Mouse (Mus musculus): ENCODE measurements at regions not wholly inside any gene's neighbourhood (a gene's known extent, or its start where the extent isn't known, plus 50 kb on each side); places are given as distances from the start of the nearest gene placed in this dataset.

- Histone ChIP-seq H3K4me3 (ENCODE audit: low read depth, low read length) (no peak overlapping the region), H3K9ac (replicated peaks; ENCODE audit: low read depth, low read length) (no peak overlapping the region), H3K36me3 (ENCODE audit: control insufficient read depth, insufficient read depth, low read length) (no peaks in the 10 kb centered on the region), H3K4me2 (replicated peaks; ENCODE audit: low read depth, low read length) (no peak overlapping the region), H3K27me3 (ENCODE audit: control insufficient read depth, insufficient read depth, low read length) (no peaks in the 10 kb centered on the region), H3K27ac (ENCODE audit: low read length) (no peak overlapping the region), H3K4me1 (ENCODE audit: control insufficient read depth, insufficient read depth, low read length) (no peaks in the 10 kb centered on the region), H3K9me3 (ENCODE audit: control insufficient read depth, low read depth, low read length) (no peaks in the 10 kb centered on the region)
- no peak for ATAC-seq (ENCODE audit: insufficient number of reproducible peaks, insufficient read depth, low FRiP score, low read depth)
Measured at GRCm38 (mm10) chr2:138859121-138859520, 602.8 kb downstream of the Btbd3 start.

GRCm38 (mm10) chr2:138896563-138896962, 597.1 kb upstream of the Sptlc3 start:
- H3K4me1 ChIP-seq (ENCODE audit: control insufficient read depth, insufficient read depth, low read length) = no peaks in the 10 kb centered on the region
- no peaks in the 10 kb centered on the region for H3K36me3 ChIP-seq (ENCODE audit: control insufficient read depth, insufficient read depth, low read length)
- 62% methylated on average over 3 of the region's 3 CpGs for WGBS
- H3K4me2 ChIP-seq (replicated peaks; ENCODE audit: low read depth, low read length) = no peak overlapping the region
- H3K27me3 ChIP-seq (ENCODE audit: control insufficient read depth, insufficient read depth, low read length) = no peaks in the 10 kb centered on the region
- no peaks in the 10 kb centered on the region for H3K9me3 ChIP-seq (ENCODE audit: control insufficient read depth, low read depth, low read length)
- H3K9ac ChIP-seq (replicated peaks; ENCODE audit: low read depth, low read length) = no peak overlapping the region
- H3K27ac ChIP-seq (ENCODE audit: low read length) = no peak overlapping the region
- H3K4me3 ChIP-seq (ENCODE audit: low read depth, low read length) = no peak overlapping the region
- ATAC-seq (ENCODE audit: insufficient number of reproducible peaks, insufficient read depth, low FRiP score, low read depth) = no peak

- Histone ChIP-seq H3K27ac (ENCODE audit: low read length) (no peak overlapping the region), H3K9me3 (ENCODE audit: control insufficient read depth, low read depth, low read length) (no peaks in the 10 kb centered on the region), H3K9ac (replicated peaks; ENCODE audit: low read depth, low read length) (no peak overlapping the region), H3K4me3 (ENCODE audit: low read depth, low read length) (no peak overlapping the region), H3K4me1 (ENCODE audit: control insufficient read depth, insufficient read depth, low read length) (no peaks in the 10 kb centered on the region), H3K36me3 (ENCODE audit: control insufficient read depth, insufficient read depth, low read length) (no peaks in the 10 kb centered on the region), H3K4me2 (replicated peaks; ENCODE audit: low read depth, low read length) (no peak overlapping the region), H3K27me3 (ENCODE audit: control insufficient read depth, insufficient read depth, low read length) (no peaks in the 10 kb centered on the region)
- 36% methylated on average over 3 of the region's 3 CpGs for WGBS
- no peak for ATAC-seq (ENCODE audit: insufficient number of reproducible peaks, insufficient read depth, low FRiP score, low read depth)
Measured at GRCm38 (mm10) chr2:138897101-138897500, 596.6 kb upstream of the Sptlc3 start.

DNA sequence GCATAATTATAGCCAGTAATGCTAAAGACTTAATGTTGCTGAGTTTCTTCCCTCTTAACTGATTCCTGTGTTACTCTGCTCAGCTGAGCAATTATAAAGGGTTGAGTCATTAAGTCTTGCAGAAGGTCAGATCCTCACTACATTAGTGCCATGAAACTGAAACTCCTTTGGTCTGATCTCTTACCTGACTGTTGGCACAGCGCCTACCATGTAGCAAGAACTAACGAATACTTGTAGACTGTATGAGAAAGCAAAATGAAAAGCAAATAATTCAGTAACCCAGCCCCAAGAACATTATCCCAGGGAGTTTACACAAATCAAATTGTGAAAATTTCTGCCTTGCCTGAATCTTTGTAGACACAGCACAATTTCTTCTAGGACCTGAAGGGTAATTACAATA, 556.5 kb upstream of the Sptlc3 start:
- no peak overlapping the region for H3K27ac ChIP-seq (ENCODE audit: low read length)
- no peak overlapping the region for H3K9ac ChIP-seq (replicated peaks; ENCODE audit: low read depth, low read length)
- H3K27me3 ChIP-seq (ENCODE audit: control insufficient read depth, insufficient read depth, low read length) = no peaks in the 10 kb centered on the region
- H3K36me3 ChIP-seq (ENCODE audit: control insufficient read depth, insufficient read depth, low read length) = no peaks in the 10 kb centered on the region
- no peak overlapping the region for H3K4me3 ChIP-seq (ENCODE audit: low read depth, low read length)
- ATAC-seq (ENCODE audit: insufficient number of reproducible peaks, insufficient read depth, low FRiP score, low read depth) = no peak
- WGBS = 78% methylated on average over 2 of the region's 2 CpGs
- H3K4me1 ChIP-seq (ENCODE audit: control insufficient read depth, insufficient read depth, low read length) = no peaks in the 10 kb centered on the region
- no peaks in the 10 kb centered on the region for H3K9me3 ChIP-seq (ENCODE audit: control insufficient read depth, low read depth, low read length)
- H3K4me2 ChIP-seq (replicated peaks; ENCODE audit: low read depth, low read length) = no peak overlapping the region

GRCm38 (mm10) chr2:138939367-138939766, 554.3 kb upstream of the Sptlc3 start:
- Histone ChIP-seq H3K27me3 (ENCODE audit: control insufficient read depth, insufficient read depth, low read length) (no peaks in the 10 kb centered on the region), H3K4me2 (replicated peaks; ENCODE audit: low read depth, low read length) (no peak overlapping the region), H3K4me1 (ENCODE audit: control insufficient read depth, insufficient read depth, low read length) (no peaks in the 10 kb centered on the region), H3K36me3 (ENCODE audit: control insufficient read depth, insufficient read depth, low read length) (no peaks in the 10 kb centered on the region), H3K4me3 (ENCODE audit: low read depth, low read length) (no peak overlapping the region), H3K9ac (replicated peaks; ENCODE audit: low read depth, low read length) (no peak overlapping the region), H3K9me3 (ENCODE audit: control insufficient read depth, low read depth, low read length) (no peaks in the 10 kb centered on the region), H3K27ac (ENCODE audit: low read length) (no peak overlapping the region)
- ATAC-seq (ENCODE audit: insufficient number of reproducible peaks, insufficient read depth, low FRiP score, low read depth) = no peak
- 87% methylated on average over 2 of the region's 2 CpGs for WGBS

- no peak overlapping the region for H3K9ac ChIP-seq (replicated peaks; ENCODE audit: low read depth, low read length)
Measured at GRCm38 (mm10) chr2:138966110-138966790, 527.5 kb upstream of the Sptlc3 start.

DNA sequence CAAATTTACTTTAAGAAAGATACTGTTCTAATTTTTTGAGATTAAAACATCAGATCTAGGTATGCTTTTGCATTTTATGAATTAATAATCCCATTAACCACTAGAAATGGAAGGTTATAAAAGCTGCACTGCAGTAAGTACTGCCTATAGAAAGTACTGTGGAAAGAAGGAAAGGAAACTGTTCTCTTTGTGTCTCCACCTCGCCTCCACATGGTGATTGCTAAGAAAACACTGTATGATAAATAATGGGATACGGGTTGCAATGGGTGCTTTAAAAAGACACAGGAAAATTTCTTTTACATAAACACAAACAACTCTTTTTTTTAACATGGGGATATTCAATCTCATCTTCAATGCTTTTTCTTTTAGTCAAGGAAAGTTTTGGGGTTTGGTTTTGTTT, 519.2 kb upstream of the Sptlc3 start:
- Histone ChIP-seq H3K27ac (ENCODE audit: low read length) (no peak overlapping the region), H3K27me3 (ENCODE audit: control insufficient read depth, insufficient read depth, low read length) (no peaks in the 10 kb centered on the region), H3K4me3 (ENCODE audit: low read depth, low read length) (no peak overlapping the region), H3K4me2 (replicated peaks; ENCODE audit: low read depth, low read length) (no peak overlapping the region), H3K9ac (replicated peaks; ENCODE audit: low read depth, low read length) (no peak overlapping the region), H3K36me3 (ENCODE audit: control insufficient read depth, insufficient read depth, low read length) (no peaks in the 10 kb centered on the region), H3K4me1 (ENCODE audit: control insufficient read depth, insufficient read depth, low read length) (no peaks in the 10 kb centered on the region), H3K9me3 (ENCODE audit: control insufficient read depth, low read depth, low read length) (no peaks in the 10 kb centered on the region)
- 25% methylated on average over 2 of the region's 2 CpGs for WGBS
- ATAC-seq (ENCODE audit: insufficient number of reproducible peaks, insufficient read depth, low FRiP score, low read depth) = no peak

More at GRCm38 (mm10) chr2:138966110-138966790, 527.5 kb upstream of the Sptlc3 start:
- Histone ChIP-seq H3K9me3 (ENCODE audit: control insufficient read depth, low read depth, low read length) (no peaks in the 10 kb centered on the region), H3K27ac (ENCODE audit: low read length) (no peak overlapping the region), H3K4me2 (replicated peaks; ENCODE audit: low read depth, low read length) (no peak overlapping the region), H3K4me1 (ENCODE audit: control insufficient read depth, insufficient read depth, low read length) (no peaks in the 10 kb centered on the region), H3K4me3 (ENCODE audit: low read depth, low read length) (no peak overlapping the region), H3K36me3 (ENCODE audit: control insufficient read depth, insufficient read depth, low read length) (no peaks in the 10 kb centered on the region), H3K27me3 (ENCODE audit: control insufficient read depth, insufficient read depth, low read length) (no peaks in the 10 kb centered on the region)
- 35% methylated on average over 3 of the region's 3 CpGs for WGBS
- no peak for ATAC-seq (ENCODE audit: insufficient number of reproducible peaks, insufficient read depth, low FRiP score, low read depth)

DNA sequence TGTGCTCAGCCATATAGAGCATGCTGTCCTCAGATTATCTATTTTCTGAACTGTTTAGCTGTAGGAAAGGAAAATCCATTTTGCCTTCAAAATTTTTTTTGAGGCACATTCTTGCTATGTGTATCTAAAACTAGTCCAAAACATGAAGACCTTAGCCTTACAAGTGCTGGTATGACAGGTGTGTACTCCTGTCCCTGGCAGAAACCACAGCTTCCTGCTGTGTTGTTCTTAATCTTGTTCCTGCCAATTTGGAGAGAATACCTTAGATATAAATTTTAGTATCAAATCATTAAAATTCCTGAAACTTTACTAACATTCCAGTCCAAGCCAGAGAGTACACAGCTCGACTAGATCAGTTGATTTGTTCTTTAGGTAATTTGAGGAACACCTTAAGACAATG, 503.7 kb upstream of the Sptlc3 start:
- WGBS = 37% methylated on average over 1 of the region's 1 CpGs
- no peaks in the 10 kb centered on the region for H3K27me3 ChIP-seq (ENCODE audit: control insufficient read depth, insufficient read depth, low read length)
- no peaks in the 10 kb centered on the region for H3K9me3 ChIP-seq (ENCODE audit: control insufficient read depth, low read depth, low read length)
- H3K27ac ChIP-seq (ENCODE audit: low read length) = no peak overlapping the region
- ATAC-seq (ENCODE audit: insufficient number of reproducible peaks, insufficient read depth, low FRiP score, low read depth) = no peak
- H3K9ac ChIP-seq (replicated peaks; ENCODE audit: low read depth, low read length) = no peak overlapping the region
- H3K4me3 ChIP-seq (ENCODE audit: low read depth, low read length) = no peak overlapping the region
- H3K4me1 ChIP-seq (ENCODE audit: control insufficient read depth, insufficient read depth, low read length) = no peaks in the 10 kb centered on the region
- no peaks in the 10 kb centered on the region for H3K36me3 ChIP-seq (ENCODE audit: control insufficient read depth, insufficient read depth, low read length)
- no peak overlapping the region for H3K4me2 ChIP-seq (replicated peaks; ENCODE audit: low read depth, low read length)
